Mouse (Mus musculus): ENCODE data around the gene Slc5a1.

Gene Slc5a1

DNA sequence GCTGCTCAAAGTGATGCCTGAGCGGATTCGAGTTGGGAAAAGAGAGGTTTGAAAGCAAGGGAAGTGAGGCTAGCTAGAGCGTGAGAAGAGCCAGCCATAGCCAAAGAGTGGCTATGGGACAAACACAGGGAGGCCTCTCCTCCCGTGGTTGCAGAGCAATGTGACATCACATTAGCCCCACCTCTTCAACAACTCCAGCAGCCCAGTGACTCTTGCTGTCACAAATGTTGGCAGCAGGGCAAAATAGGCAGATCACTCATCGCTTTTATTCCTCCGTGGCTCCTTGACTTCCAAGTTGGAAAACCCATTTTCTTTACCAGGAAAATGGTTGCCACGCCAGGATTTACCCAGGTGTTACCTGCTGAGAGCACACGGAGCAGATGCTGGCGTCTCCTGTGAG lies 103.1 kb downstream of the Slc5a1 start:
- TF ChIP-seq GATA4 (IDR thresholded peaks at IDR 0.05; ENCODE audit: insufficient replicate concordance, low read length): no peak

DNA sequence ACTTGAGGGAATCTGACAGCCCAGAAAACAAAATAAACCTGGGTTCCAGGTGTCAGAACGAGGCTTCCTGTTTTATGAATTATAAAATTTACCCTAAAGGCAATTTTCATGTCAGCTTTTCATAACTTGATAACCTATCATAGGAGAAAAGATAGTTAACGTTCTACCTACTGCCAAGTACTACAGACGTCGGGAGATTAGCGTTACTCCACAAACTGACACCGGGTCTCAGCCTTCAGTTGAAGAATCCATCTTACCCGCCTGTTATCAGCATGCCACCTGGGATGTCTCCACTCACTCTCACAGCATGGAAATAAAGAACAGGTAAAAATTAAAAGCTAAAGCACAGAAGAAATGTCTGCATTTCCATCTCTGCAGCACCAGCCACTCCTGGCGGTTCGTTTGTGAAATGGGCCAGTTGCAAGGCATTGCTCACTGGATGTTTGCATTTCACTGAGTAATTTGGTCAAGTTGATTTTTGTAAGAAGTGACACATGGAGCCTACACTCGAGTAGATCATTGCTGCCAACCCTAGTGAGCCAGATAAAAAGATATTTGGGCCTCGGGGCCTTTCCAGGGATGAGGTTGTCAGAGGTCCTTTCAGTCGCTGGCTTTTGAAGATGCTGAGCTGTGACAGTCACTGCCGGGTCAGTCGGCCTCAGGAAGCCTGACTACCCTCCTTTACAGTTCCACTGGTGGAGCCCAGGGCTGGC lies 104.7 kb downstream of the Slc5a1 start:
- TF ChIP-seq GATA4 (IDR thresholded peaks at IDR 0.05; ENCODE audit: insufficient replicate concordance, low read length): no peak

DNA sequence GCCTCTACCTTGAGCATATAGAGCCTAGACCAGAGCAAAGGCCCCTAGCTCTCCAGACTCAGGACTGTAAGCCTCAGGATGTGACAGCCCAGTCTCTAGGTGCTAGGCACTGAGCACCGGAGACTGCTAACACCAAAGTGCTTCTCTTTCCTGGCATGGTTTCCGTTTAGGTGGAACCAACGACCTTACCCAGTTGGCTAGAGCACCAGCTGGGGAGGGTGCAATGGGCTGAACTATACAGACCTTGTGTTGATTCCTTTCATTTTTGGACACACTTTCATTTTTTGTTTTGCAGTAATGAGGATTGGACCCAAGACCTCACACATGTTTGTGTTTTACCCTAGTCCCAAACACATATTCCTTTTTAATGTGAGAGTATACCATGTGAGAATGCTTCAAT lies 106.5 kb downstream of the Slc5a1 start:
- TF ChIP-seq GATA4 (IDR thresholded peaks at IDR 0.05; ENCODE audit: insufficient replicate concordance, low read length): no peak

GRCm38 (mm10) chr5:33211254-33211653 lies 107.2 kb downstream of the Slc5a1 start:
- TF ChIP-seq GATA4 (IDR thresholded peaks at IDR 0.05; ENCODE audit: insufficient replicate concordance, low read length): no peak
